Mouse (Mus musculus): ENCODE data around the gene Crat.

DNA sequence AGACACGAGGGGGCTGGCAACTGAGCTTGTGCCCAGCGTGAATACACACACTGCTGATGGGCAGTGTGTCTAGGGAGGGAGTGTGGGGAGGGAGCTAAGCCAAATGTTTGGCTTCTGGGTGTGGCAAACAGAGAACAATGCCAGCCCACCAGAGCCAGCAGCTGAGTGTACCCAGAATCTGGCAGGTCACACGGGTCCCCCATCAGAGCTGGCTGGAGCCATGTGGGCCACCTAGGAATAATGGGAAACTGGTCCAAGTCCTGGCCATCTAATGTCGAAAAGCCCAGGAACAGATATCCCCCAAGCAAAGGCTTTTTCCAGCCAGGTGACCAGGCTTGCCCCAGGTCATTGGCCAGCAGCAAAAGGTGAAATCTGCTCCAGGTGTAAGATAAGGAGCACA is 59.8 kb downstream of the Crat start:
- TF ChIP-seq EP300 (IDR thresholded peaks at IDR 0.05; ENCODE audit: low read depth) (no peak), CTCF (IDR thresholded peaks at IDR 0.05; ENCODE audit: low read depth) (no peak)
